ENCODE assay signal across 10 mouse cellular contexts in the genomic region with DNA sequence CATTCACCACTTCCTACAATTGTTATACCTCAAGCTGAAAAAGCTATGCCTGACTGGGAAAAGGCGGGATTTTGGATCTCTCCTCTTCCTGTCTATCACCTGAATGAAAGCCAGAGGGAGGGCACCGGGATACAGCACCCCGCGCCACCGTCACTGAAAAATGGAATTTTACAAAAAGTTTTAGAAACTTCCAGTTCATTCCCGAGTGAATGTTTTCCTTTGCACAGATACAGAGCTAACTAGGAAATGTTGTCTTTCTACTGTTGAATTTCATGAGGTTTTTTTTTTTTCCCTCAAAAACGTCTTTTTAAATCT.
DNase-seq lines count a peak whose midpoint lies in the region; ATAC-seq and TF ChIP-seq lines count a peak whose summit lies in the region.
"Had no signal": no experiment of that assay in that cellular context is flagged by ENCODE, and none has a peak within 500 bp of the region (broad histone marks: within the 10 kb centered on the region; RNA-seq: fewer than 3 reads in every experiment).

No protein-coding gene starts in this region.

- peak overlapping the region; percentile 53; the same call in 1 of the 2 replicates for H3K27ac ChIP-seq in heart, embryonic 10.5 days
- H3K27ac ChIP-seq in kidney, embryonic 16.5 days (ENCODE audit: low read length) = peak overlapping the region; percentile 86
- H3K27ac ChIP-seq in stomach, embryonic 16.5 days (ENCODE audit: low read length) = 0 out of 2 replicates have a peak overlapping the region, but pooled peaks have one; percentile 30
- H3K27ac ChIP-seq in stomach, postnatal 0 days (replicated peaks) = no peak overlapping the region
- H3K27ac ChIP-seq in left cerebral cortex, adult 2 months = no peak overlapping the region

- ATAC-seq in kidney, embryonic 16.5 days (ENCODE audit: low FRiP score, low TSS enrichment) = no peak
- ATAC-seq in stomach, embryonic 16.5 days (ENCODE audit: insufficient read depth, low FRiP score) = no peak
- no peak for ATAC-seq in stomach, postnatal 0 days (ENCODE audit: low FRiP score, low TSS enrichment)
- ATAC-seq: forebrain, postnatal 0 days had no signal

- no peak for TF ChIP-seq EP300 in stomach, postnatal 0 days (optimal IDR thresholded peaks at IDR 0.05)

- no peak for DNase-seq in heart, embryonic 10.5 days (ENCODE audit: low spot score)
- no peak for DNase-seq in heart, postnatal 36 days
- no peak for DNase-seq in kidney, adult 11 months
- no peak for DNase-seq in stomach, postnatal 0 days (ENCODE audit: low spot score)
- DNase-seq in left cerebral cortex, adult 2 months (ENCODE audit: extremely low spot score in 1 of 2, low spot score in 2 of 2) = no peak
- DNase-seq: cerebellum, adult 11 months; forebrain, postnatal 0 days had no signal

- no peaks in the 10 kb centered on the region for H3K36me3 ChIP-seq in heart, embryonic 10.5 days
- no peaks in the 10 kb centered on the region for H3K36me3 ChIP-seq in kidney, embryonic 16.5 days (ENCODE audit: insufficient read depth, low read length)
- H3K36me3 ChIP-seq in stomach, embryonic 16.5 days (ENCODE audit: control insufficient read depth, insufficient read depth, low read length) = no peaks in the 10 kb centered on the region
- no peaks in the 10 kb centered on the region for H3K36me3 ChIP-seq in stomach, postnatal 0 days (ENCODE audit: control insufficient read depth, insufficient read depth, low read length)
- H3K36me3 ChIP-seq: G1E had no signal

- 64% methylated on average over 7 of the region's 7 CpGs for WGBS in heart, embryonic 10.5 days
- 70% methylated on average over 7 of the region's 7 CpGs for WGBS in kidney, embryonic 16.5 days
- 74% methylated on average over 7 of the region's 7 CpGs for WGBS in stomach, embryonic 16.5 days
- 77% methylated on average over 7 of the region's 7 CpGs for WGBS in stomach, postnatal 0 days

- H3K4me3 ChIP-seq in heart, embryonic 10.5 days = no peak overlapping the region
- H3K4me3 ChIP-seq in kidney, embryonic 16.5 days (ENCODE audit: low read length) = peak overlapping the region; percentile 12; the same call in 1 of the 2 replicates
- no peak overlapping the region for H3K4me3 ChIP-seq in stomach, embryonic 16.5 days (replicated peaks; ENCODE audit: low read length)
- no peak overlapping the region for H3K4me3 ChIP-seq in stomach, postnatal 0 days (ENCODE audit: low read depth, low read length)
- no peak overlapping the region for H3K4me3 ChIP-seq in left cerebral cortex, adult 2 months

- no peaks in the 10 kb centered on the region for H3K9me3 ChIP-seq in heart, embryonic 10.5 days
- no peaks in the 10 kb centered on the region for H3K9me3 ChIP-seq in kidney, embryonic 16.5 days (ENCODE audit: low read length)
- H3K9me3 ChIP-seq in stomach, embryonic 16.5 days (replicated peaks; ENCODE audit: control insufficient read depth, low read length) = no peaks in the 10 kb centered on the region
- H3K9me3 ChIP-seq in stomach, postnatal 0 days (ENCODE audit: control insufficient read depth, low read length) = no peaks in the 10 kb centered on the region
- H3K9me3 ChIP-seq: G1E had no signal

- no peak overlapping the region for H3K9ac ChIP-seq in kidney, embryonic 16.5 days (replicated peaks; ENCODE audit: low read length)
- H3K9ac ChIP-seq in stomach, embryonic 16.5 days (ENCODE audit: low read length) = no peak overlapping the region
- no peak overlapping the region for H3K9ac ChIP-seq in stomach, postnatal 0 days (ENCODE audit: low read length)
- H3K9ac ChIP-seq: forebrain, postnatal 0 days had no signal

- peak overlapping the region; percentile 50 for H3K4me2 ChIP-seq in kidney, embryonic 16.5 days (replicated peaks; ENCODE audit: low read depth, low read length)
- no peak overlapping the region for H3K4me2 ChIP-seq in stomach, embryonic 16.5 days (ENCODE audit: low read depth, low read length)
- H3K4me2 ChIP-seq in stomach, postnatal 0 days (replicated peaks; ENCODE audit: low read depth) = no peak overlapping the region

- intact Hi-C loops in heart, postnatal 36 days (cut with DNase I) = loop anchor here (2.0 to 5.0 kb wide), 6 partner anchors 44 to 244 kb away; no protein-coding TSS in a partner anchor
- intact Hi-C loops in left cerebral cortex, adult 2 months (cut with DNase I) = no loop called here

- peaks cover 16% of the 10 kb centered on the region; the same call in 1 of the 2 replicates for H3K4me1 ChIP-seq in heart, embryonic 10.5 days
- H3K4me1 ChIP-seq in kidney, embryonic 16.5 days (ENCODE audit: insufficient read depth, low read length) = peaks cover 18% of the 10 kb centered on the region
- no peaks in the 10 kb centered on the region for H3K4me1 ChIP-seq in stomach, embryonic 16.5 days (ENCODE audit: control insufficient read depth, insufficient read depth, low read length)
- H3K4me1 ChIP-seq in stomach, postnatal 0 days (replicated peaks; ENCODE audit: control insufficient read depth, insufficient read depth) = no peaks in the 10 kb centered on the region

- no peak for TF ChIP-seq CTCF in stomach, postnatal 0 days (IDR thresholded peaks at IDR 0.05; ENCODE audit: low read depth)
- TF ChIP-seq CTCF in left cerebral cortex, adult 2 months (IDR thresholded peaks at IDR 0.05) = no peak

- H3K27me3 ChIP-seq in heart, embryonic 10.5 days (ENCODE audit: insufficient read depth, poor library complexity, severe bottlenecking) = no peaks in the 10 kb centered on the region
- H3K27me3 ChIP-seq in kidney, embryonic 16.5 days (ENCODE audit: insufficient read depth, low read length) = no peaks in the 10 kb centered on the region
- no peaks in the 10 kb centered on the region for H3K27me3 ChIP-seq in stomach, embryonic 16.5 days (ENCODE audit: control insufficient read depth, insufficient read depth, low read length)
- H3K27me3 ChIP-seq in stomach, postnatal 0 days (ENCODE audit: control insufficient read depth, insufficient read depth, low read length) = no peaks in the 10 kb centered on the region

Comparison
In these comparisons a context has a peak if more than half of its experiments do, and no peak if none do; other contexts are left out.
1. H3K27ac ChIP-seq: peak in heart, embryonic 10.5 days (single experiment), kidney, embryonic 16.5 days (single experiment) and stomach, embryonic 16.5 days (single experiment); none in stomach, postnatal 0 days (single experiment) and left cerebral cortex, adult 2 months (single experiment).